Mouse (Mus musculus): ENCODE data around the gene Slc35e1.

GRCm38 (mm10) chr8:72507505-72507904 is 15.1 kb upstream of the Slc35e1 start:
- TF ChIP-seq GABPA (IDR thresholded peaks at IDR 0.05; ENCODE audit: low read depth, low read length) (no peak), CTCF (IDR thresholded peaks at IDR 0.05 in 2 of 3, conservative IDR thresholded peaks at IDR 0.05 in 1 of 3; ENCODE audit: control insufficient read depth in 1 of 3, insufficient read depth in 1 of 3, low read depth in 2 of 3, low read length in 3 of 3, poor library complexity in 1 of 3, severe bottlenecking in 1 of 3) (no peak), KAT2A (conservative IDR thresholded peaks at IDR 0.05; ENCODE audit: low read depth, low read length) (no peak), MAX (IDR thresholded peaks at IDR 0.05; ENCODE audit: low read length) (no peak), MAFK (IDR thresholded peaks at IDR 0.05; ENCODE audit: borderline replicate concordance, low read depth, low read length) (no peak), EP300 (IDR thresholded peaks at IDR 0.05; ENCODE audit: low read depth in 1 of 2, low read length in 2 of 2) (no peak), ZMIZ1 (IDR thresholded peaks at IDR 0.05; ENCODE audit: low read depth, low read length) (no peak), MEF2A (IDR thresholded peaks at IDR 0.05; ENCODE audit: extremely low read depth, insufficient replicate concordance, low read depth, low read length, poor library complexity, severe bottlenecking) (no peak), ELF1 (IDR thresholded peaks at IDR 0.05; ENCODE audit: low read depth, low read length) (no peak), POLR2A (IDR thresholded peaks at IDR 0.05; ENCODE audit: control insufficient read depth in 1 of 2, insufficient read depth in 1 of 2, low read depth in 1 of 2, low read length in 2 of 2, poor library complexity in 1 of 2) (no peak), NELFE (IDR thresholded peaks at IDR 0.05; ENCODE audit: low read depth, low read length) (no peak), ETS1 (IDR thresholded peaks at IDR 0.05; ENCODE audit: low read depth, low read length) (no peak)

Data from MEL (cell line).